8 mouse cellular contexts compared by ENCODE assay signal in the genomic region with DNA sequence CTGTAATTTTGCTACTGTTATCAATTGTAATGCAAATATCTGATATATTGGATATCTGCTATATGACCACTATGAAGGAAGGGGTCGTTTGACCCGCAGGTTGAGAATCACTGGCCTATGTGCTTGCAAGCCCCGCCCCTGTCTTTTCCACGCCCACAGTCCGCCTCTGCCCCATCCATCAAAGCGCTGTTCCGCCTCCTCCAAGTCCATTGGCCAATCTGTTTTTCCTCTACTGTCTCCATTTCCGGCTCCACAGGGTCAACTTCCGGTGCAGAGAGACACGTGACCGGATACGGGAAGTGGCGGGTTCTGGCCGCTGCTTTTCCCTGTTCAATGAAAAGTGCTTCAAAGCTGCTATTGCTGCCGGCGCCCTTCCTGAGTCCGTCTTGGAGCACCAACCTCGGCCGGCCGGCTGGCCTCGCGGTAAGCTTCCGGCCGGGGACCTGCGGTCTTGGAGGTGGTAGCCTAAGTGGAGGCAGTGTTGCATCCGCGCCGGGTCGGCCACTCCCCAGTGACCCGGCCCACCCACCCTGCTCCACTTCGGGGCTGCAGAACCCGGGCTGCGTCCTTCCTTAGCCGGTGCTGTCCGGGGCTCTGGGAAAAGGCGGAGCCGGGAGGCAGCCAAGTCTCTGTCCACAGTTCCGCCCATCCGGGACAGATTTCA. TPM values are rescaled to one million over a fixed set of nuclear protein-coding genes. Genes with fewer than 3 reads are reported as not detected.
DNase-seq lines count a peak whose midpoint lies in the region; ATAC-seq lines count a peak whose summit lies in the region.

Gene Exoc1 (plus strand): TSS at position 272 of the 664 bp plus-strand sequence.

- under 1% methylated on average over 39 of the region's 39 CpGs for WGBS in hindbrain, embryonic 11.5 days

- no peaks in the 10 kb centered on the region for H3K9me3 ChIP-seq in hindbrain, embryonic 11.5 days (ENCODE audit: control insufficient read depth, low read length)

- H3K27me3 ChIP-seq in hindbrain, embryonic 11.5 days (ENCODE audit: control insufficient read depth, insufficient read depth, low read length): no peaks in the 10 kb centered on the region

- 0 out of 2 replicates have a peak, but pooled peaks cover 2% of the 10 kb centered on the region for H3K4me1 ChIP-seq in hindbrain, embryonic 11.5 days (replicated peaks; ENCODE audit: control insufficient read depth, insufficient read depth, low read length)

- no peaks in the 10 kb centered on the region for H3K36me3 ChIP-seq in hindbrain, embryonic 11.5 days (ENCODE audit: control insufficient read depth, insufficient read depth, low read length)

- peak within 1 kb of the TSS; percentile 94 for H3K4me3 ChIP-seq in hindbrain, embryonic 11.5 days (ENCODE audit: low read depth, low read length)

- H3K27ac ChIP-seq in hindbrain, embryonic 11.5 days (ENCODE audit: low read depth, low read length): peak within 1 kb of the TSS; percentile 75

- H3K4me2 ChIP-seq in hindbrain, embryonic 11.5 days (replicated peaks; ENCODE audit: low read depth, low read length): peak within 1 kb of the TSS; percentile 77

- ATAC-seq in hindbrain, embryonic 11.5 days (ENCODE audit: low FRiP score): peak; percentile 100

- peak within 1 kb of the TSS; percentile 76 for H3K9ac ChIP-seq in hindbrain, embryonic 11.5 days (ENCODE audit: low read depth, low read length)

- peak; percentile 93 for DNase-seq in Muller cell, postnatal 12 days (ENCODE audit: inconsistent ontology term)
- peak; percentile 96 for DNase-seq in cerebellum, adult 9-11 months
- DNase-seq in frontal cortex, adult 2 months (ENCODE audit: extremely low spot score in 1 of 2, low spot score in 1 of 2): peak; percentile 92 to 97
- peak; percentile 95 for DNase-seq in hindbrain, embryonic 11.5 days (ENCODE audit: low spot score)
- peak; percentile 90 to 93 for DNase-seq in layer of hippocampus, postnatal 10 days (ENCODE audit: low spot score in 2 of 2)
- DNase-seq in lung, postnatal 10 days: peak; percentile 97
- peak; percentile 90 for DNase-seq in ovary, postnatal 36 days (ENCODE audit: low spot score)
- peak; percentile 92 for DNase-seq in thymus, postnatal 25 days

RNA-seq across cellular contexts. Expression of gene Exoc1, which starts in this region (rescaled TPM):
- polyA plus RNA-seq in frontal cortex, adult 2 months (2012; rRNA removed): 92.8 and 114 TPM in 2 replicates
- 53.6 and 60.7 TPM in 2 replicates for polyA plus RNA-seq in hindbrain, embryonic 11.5 days (2014; fragmentation: Nextera tagmentation; extraction: Ambion mirVana)
- total RNA-seq in layer of hippocampus, postnatal 10 days (2021): 10 to 100 TPM; 63.5 to 70.3 TPM

Comparison
In these comparisons a context has a peak if more than half of its experiments do, and no peak if none do; other contexts are left out.
1. Peak in every context shown above with its lines: DNase-seq, ATAC-seq, H3K4me3 ChIP-seq and H3K27ac ChIP-seq.